Comparison of ENCODE assay signal across 8 mouse cellular contexts in genomic region chr10:43220479-43220878, GRCm38 (mm10). TPM values are rescaled to one million over a fixed set of nuclear protein-coding genes. Genes with fewer than 3 reads are reported as not detected.
DNase-seq lines count a peak whose midpoint lies in the region; ATAC-seq lines count a peak whose summit lies in the region.

No protein-coding gene starts in this region.

- peak; percentile 2 to 39 for DNase-seq in heart, adult 18-20 months
- no peak for DNase-seq in heart, postnatal 4 days
- DNase-seq in A20 (ENCODE audit: low read depth, low spot score): peak; percentile 46
- peak; percentile 42 for DNase-seq in embryonic facial prominence, embryonic 14.5 days (ENCODE audit: low spot score)
- no peak for DNase-seq in neural tube, embryonic 11.5 days (ENCODE audit: low spot score)
- DNase-seq in Muller cell, postnatal 12 days (ENCODE audit: inconsistent ontology term): no peak
- DNase-seq in natural killer cell, adult 2 months (ENCODE audit: low spot score in 2 of 2): no peak

- H3K27ac ChIP-seq in embryonic facial prominence, embryonic 14.5 days (replicated peaks; ENCODE audit: low read depth, low read length): peak overlapping the region; percentile 95
- peak overlapping the region; percentile 92 for H3K27ac ChIP-seq in intestine, embryonic 16.5 days (ENCODE audit: low read length)
- no peak overlapping the region; the same call in 1 of the 2 replicates for H3K27ac ChIP-seq in neural tube, embryonic 11.5 days (ENCODE audit: low read depth, low read length)

- no peaks in the 10 kb centered on the region for H3K36me3 ChIP-seq in embryonic facial prominence, embryonic 14.5 days (ENCODE audit: control insufficient read depth, insufficient read depth, low read length)
- no peaks in the 10 kb centered on the region for H3K36me3 ChIP-seq in intestine, embryonic 16.5 days (ENCODE audit: control insufficient read depth, insufficient read depth, low read length)
- no peaks in the 10 kb centered on the region for H3K36me3 ChIP-seq in neural tube, embryonic 11.5 days (ENCODE audit: control insufficient read depth, insufficient read depth, low read length)

- no peak for ATAC-seq in embryonic facial prominence, embryonic 14.5 days (ENCODE audit: low read depth)
- no peak; the same call in 1 of the 2 replicates for ATAC-seq in intestine, embryonic 16.5 days
- ATAC-seq in neural tube, embryonic 11.5 days (ENCODE audit: insufficient read depth, low FRiP score, low TSS enrichment): no peak

- H3K4me1 ChIP-seq in embryonic facial prominence, embryonic 14.5 days (ENCODE audit: control insufficient read depth, insufficient read depth, low read length): peaks cover 4% of the 10 kb centered on the region; the same call in 1 of the 2 replicates
- peaks cover 7% of the 10 kb centered on the region; the same call in 1 of the 2 replicates for H3K4me1 ChIP-seq in intestine, embryonic 16.5 days (ENCODE audit: control insufficient read depth, insufficient read depth, low read length)
- H3K4me1 ChIP-seq in neural tube, embryonic 11.5 days (ENCODE audit: control insufficient read depth, insufficient read depth, low read length): no peaks in the 10 kb centered on the region

- peak overlapping the region; percentile 94 for H3K4me3 ChIP-seq in embryonic facial prominence, embryonic 14.5 days (ENCODE audit: low read depth, low read length)
- peak overlapping the region; percentile 92 for H3K4me3 ChIP-seq in intestine, embryonic 16.5 days (ENCODE audit: low read length)
- H3K4me3 ChIP-seq in neural tube, embryonic 11.5 days (ENCODE audit: low read depth, low read length): peak overlapping the region; percentile 89

- WGBS in embryonic facial prominence, embryonic 14.5 days: 9% methylated on average over 7 of the region's 7 CpGs
- WGBS in intestine, embryonic 16.5 days: 13% methylated on average over 7 of the region's 7 CpGs
- 24% methylated on average over 7 of the region's 7 CpGs for WGBS in neural tube, embryonic 11.5 days

- no peaks in the 10 kb centered on the region for H3K9me3 ChIP-seq in embryonic facial prominence, embryonic 14.5 days (ENCODE audit: control insufficient read depth, low read length)
- H3K9me3 ChIP-seq in intestine, embryonic 16.5 days (ENCODE audit: control insufficient read depth, low read length): no peaks in the 10 kb centered on the region
- H3K9me3 ChIP-seq in neural tube, embryonic 11.5 days (ENCODE audit: control insufficient read depth, low read length): no peaks in the 10 kb centered on the region

- peak overlapping the region; percentile 87 for H3K9ac ChIP-seq in embryonic facial prominence, embryonic 14.5 days (ENCODE audit: low read depth, low read length)
- peak overlapping the region; percentile 87 for H3K9ac ChIP-seq in intestine, embryonic 16.5 days (ENCODE audit: low read depth, low read length)
- peak overlapping the region; percentile 92 for H3K9ac ChIP-seq in neural tube, embryonic 11.5 days (ENCODE audit: low read length)

- H3K4me2 ChIP-seq in embryonic facial prominence, embryonic 14.5 days (ENCODE audit: low read depth, low read length): peak overlapping the region; percentile 72
- H3K4me2 ChIP-seq in intestine, embryonic 16.5 days (ENCODE audit: low read depth, low read length): peak overlapping the region; percentile 53
- peak overlapping the region; percentile 96 for H3K4me2 ChIP-seq in neural tube, embryonic 11.5 days (ENCODE audit: low read depth)

- H3K27me3 ChIP-seq in embryonic facial prominence, embryonic 14.5 days (replicated peaks; ENCODE audit: control insufficient read depth, insufficient read depth, low read length): no peaks in the 10 kb centered on the region
- no peaks in the 10 kb centered on the region for H3K27me3 ChIP-seq in intestine, embryonic 16.5 days (replicated peaks; ENCODE audit: control insufficient read depth, insufficient read depth, low read length)
- no peaks in the 10 kb centered on the region for H3K27me3 ChIP-seq in neural tube, embryonic 11.5 days (ENCODE audit: control insufficient read depth, insufficient read depth, low read length)

RNA-seq across cellular contexts. Expression of gene Pdss2, which starts 0.8 kb away (rescaled TPM):
- 10 to 100 TPM; 35.0 to 35.9 TPM for total RNA-seq in heart, adult 18-20 months (2021)
- 10 to 100 TPM; 20.5 to 21.6 TPM for total RNA-seq in heart, postnatal 4 days (2021)
- polyA plus RNA-seq in embryonic facial prominence, embryonic 14.5 days (2014; fragmentation: Nextera tagmentation; extraction: Ambion mirVana): 8.6 and 9.5 TPM in 2 replicates
- polyA plus RNA-seq in intestine, embryonic 16.5 days (2015; fragmentation: Nextera tagmentation; extraction: Ambion mirVana): 14.9 and 16.5 TPM in 2 replicates
- 12.9 and 14.0 TPM in 2 replicates for polyA plus RNA-seq in neural tube, embryonic 11.5 days (2014; fragmentation: Nextera tagmentation; extraction: Ambion mirVana)

RNA-seq across cellular contexts. Expression of gene 9030612E09Rik, which starts 46.0 kb away (rescaled TPM):
- total RNA-seq in heart, adult 18-20 months (2021): 1 to 10 TPM; 2.9 to 3.8 TPM
- 1 to 10 TPM; 1.0 to 1.1 TPM for total RNA-seq in heart, postnatal 4 days (2021)
- polyA plus RNA-seq in embryonic facial prominence, embryonic 14.5 days (2014; fragmentation: Nextera tagmentation; extraction: Ambion mirVana): 0.93 and 1.5 TPM in 2 replicates
- polyA plus RNA-seq in intestine, embryonic 16.5 days (2015; fragmentation: Nextera tagmentation; extraction: Ambion mirVana): 0.23 and 0.24 TPM in 2 replicates
- 1.3 and 1.9 TPM in 2 replicates for polyA plus RNA-seq in neural tube, embryonic 11.5 days (2014; fragmentation: Nextera tagmentation; extraction: Ambion mirVana)

RNA-seq across cellular contexts. Expression of gene Sobp, which starts 46.1 kb away (rescaled TPM):
- 10 to 100 TPM; 12.3 to 15.4 TPM for total RNA-seq in heart, adult 18-20 months (2021)
- 10 to 100 TPM; 12.2 to 13.0 TPM for total RNA-seq in heart, postnatal 4 days (2021)
- polyA plus RNA-seq in embryonic facial prominence, embryonic 14.5 days (2014; fragmentation: Nextera tagmentation; extraction: Ambion mirVana): 4.5 and 4.7 TPM in 2 replicates
- 0.46 and 0.55 TPM in 2 replicates for polyA plus RNA-seq in intestine, embryonic 16.5 days (2015; fragmentation: Nextera tagmentation; extraction: Ambion mirVana)
- 4.5 and 4.6 TPM in 2 replicates for polyA plus RNA-seq in neural tube, embryonic 11.5 days (2014; fragmentation: Nextera tagmentation; extraction: Ambion mirVana)

Comparison
In these comparisons a context has a peak if more than half of its experiments do, and no peak if none do; other contexts are left out.
1. DNase-seq: peak in heart, adult 18-20 months (2 of 2), A20 (single experiment) and embryonic facial prominence, embryonic 14.5 days (single experiment); none in heart, postnatal 4 days (single experiment), neural tube, embryonic 11.5 days (single experiment), Muller cell, postnatal 12 days (single experiment) and natural killer cell, adult 2 months (0 of 2).
2. Peak in every context shown above with its lines, with median percentiles within 50 percentile points of each other: H3K4me2 ChIP-seq, H3K4me3 ChIP-seq and H3K9ac ChIP-seq.